Mouse (Mus musculus) ES-Bruce4 (cell line): ENCODE measurements around the gene Lysmd3.

Experiments used
- CTCF ChIP-seq: IDR thresholded peaks from one replicate; pipeline ENCODE4 v1.8.1; 2011; ENCODE audit warnings: low read depth, low read length
- POLR2A ChIP-seq: IDR thresholded peaks from one replicate; pipeline ENCODE4 v1.8.1; 2011; ENCODE audit warnings: low read length; ENCODE audit not compliant: insufficient read depth

GRCm38 (mm10) chr13:81710775-81711545 lies 53.5 kb downstream of the Lysmd3 start, which contains the start of the genes Polr3g and Mblac2:
- TF ChIP-seq CTCF: no peak
- peak; percentile 37 for TF ChIP-seq POLR2A
